Mouse (Mus musculus): ENCODE measurements around the gene Ptpn7.
"Not testable (repeated sequence)": the region's sequence is repeated elsewhere in the genome, so short reads cannot be mapped to it uniquely, and the experiment has no call there.

Gene Ptpn7

DNA sequence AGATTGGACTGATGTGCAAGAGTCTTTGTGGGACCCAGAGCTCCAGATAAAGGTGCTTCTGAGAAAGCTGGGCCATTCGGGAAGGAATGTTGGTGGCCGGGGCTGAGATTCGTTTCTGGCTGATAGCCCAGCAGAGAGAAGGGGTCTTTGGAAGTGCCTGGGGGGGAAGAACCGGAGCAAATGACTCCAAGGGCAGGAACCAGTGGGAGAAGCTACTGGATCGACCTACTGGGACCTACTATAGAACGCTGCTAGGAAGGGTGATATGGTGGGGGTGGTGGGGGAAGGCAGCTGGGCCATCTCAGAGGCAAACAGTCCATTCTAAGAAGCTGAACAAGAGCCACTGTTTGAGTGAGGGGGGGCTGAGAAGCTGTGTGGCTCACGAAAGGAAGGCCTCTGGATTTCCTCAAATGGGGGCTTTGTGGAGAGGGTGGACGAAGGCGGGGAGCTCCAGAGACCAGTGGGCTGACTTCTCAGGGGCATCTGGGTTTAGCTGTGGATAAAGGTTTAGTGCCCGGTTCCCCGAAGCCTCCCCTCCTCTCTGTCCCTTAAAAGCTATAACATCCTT is 27.1 kb downstream of the Ptpn7 start:
- DNase-seq, result no peak

DNA sequence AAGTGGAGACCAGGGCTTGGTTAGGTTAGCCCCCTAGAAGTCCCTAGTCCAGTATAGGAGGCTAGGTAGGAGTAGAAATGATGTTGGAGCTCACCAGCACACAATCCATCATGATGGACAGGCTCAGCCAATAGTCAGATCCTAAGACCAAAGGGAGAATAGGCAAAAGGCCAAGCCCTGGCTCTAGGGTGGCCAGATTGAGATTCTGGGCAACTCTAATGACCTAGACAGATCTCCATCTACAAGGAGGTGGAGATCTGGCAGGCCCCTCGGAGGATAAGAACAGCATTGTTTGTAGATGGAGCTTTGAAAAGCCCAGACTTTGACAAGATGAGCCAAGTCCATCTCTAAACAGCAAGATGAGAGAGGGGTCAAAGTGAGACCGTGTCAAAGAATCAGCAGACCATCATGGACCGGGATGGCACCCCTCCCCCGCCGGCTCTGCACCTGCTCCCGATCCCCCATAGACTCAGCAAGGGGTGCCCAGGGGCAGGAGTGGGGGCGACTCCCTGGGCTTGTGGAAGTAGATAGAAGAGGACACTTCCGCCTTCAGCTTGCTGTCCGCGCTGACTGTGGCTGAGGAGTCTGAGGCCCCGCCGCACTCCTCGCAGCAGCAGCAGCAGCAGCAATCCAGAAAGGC is 28.0 kb downstream of the Ptpn7 start:
- no peak for DNase-seq

DNA sequence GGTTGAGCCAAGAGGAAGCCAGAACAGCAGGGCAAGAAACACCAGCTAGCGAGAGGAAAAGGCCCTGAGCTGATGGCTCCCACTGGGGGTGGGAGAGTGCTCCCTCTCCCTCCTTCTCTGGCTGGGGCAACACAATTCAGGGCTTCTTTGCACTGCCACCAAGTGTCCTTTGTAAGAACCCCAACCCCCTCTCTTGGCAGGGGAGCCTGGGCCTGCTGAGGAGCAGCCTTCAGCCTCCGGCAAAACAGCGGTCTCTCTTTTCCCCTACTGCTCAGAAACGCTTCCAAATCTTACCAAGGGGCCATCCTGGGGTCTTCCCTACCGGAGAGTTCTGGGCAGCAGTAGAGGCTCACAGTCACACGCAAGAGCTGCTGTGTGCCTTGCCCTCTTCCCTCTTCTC is 30.2 kb downstream of the Ptpn7 start:
- DNase-seq, result peak in 1 of 2 experiments; percentile 36

DNA sequence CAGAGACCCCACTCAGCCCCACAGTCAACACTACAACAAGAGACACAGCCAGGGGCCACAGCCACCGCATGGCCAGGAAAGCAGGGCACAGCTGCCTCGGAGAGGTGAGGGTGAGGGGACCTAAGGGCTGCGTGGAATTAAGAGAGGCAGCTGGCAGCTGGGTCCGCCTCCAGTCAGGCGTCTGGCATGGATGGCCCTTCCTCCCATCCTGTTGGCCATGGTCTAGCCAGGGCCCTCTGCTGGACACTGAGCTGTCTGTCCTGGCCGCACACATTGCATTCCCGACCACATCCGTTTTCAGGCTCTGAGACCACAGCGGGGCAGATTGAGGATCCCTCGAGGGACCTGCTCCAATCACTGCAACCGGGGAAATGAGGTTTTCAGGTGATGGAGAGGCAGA is 34.9 kb downstream of the Ptpn7 start, which contains the start of gene Gpr37l1:
Gene Gpr37l1 (minus strand): TSS at position 247 of the 400 bp plus-strand sequence.
- DNase-seq, result peak in 1 of 2 experiments; percentile 40

DNA sequence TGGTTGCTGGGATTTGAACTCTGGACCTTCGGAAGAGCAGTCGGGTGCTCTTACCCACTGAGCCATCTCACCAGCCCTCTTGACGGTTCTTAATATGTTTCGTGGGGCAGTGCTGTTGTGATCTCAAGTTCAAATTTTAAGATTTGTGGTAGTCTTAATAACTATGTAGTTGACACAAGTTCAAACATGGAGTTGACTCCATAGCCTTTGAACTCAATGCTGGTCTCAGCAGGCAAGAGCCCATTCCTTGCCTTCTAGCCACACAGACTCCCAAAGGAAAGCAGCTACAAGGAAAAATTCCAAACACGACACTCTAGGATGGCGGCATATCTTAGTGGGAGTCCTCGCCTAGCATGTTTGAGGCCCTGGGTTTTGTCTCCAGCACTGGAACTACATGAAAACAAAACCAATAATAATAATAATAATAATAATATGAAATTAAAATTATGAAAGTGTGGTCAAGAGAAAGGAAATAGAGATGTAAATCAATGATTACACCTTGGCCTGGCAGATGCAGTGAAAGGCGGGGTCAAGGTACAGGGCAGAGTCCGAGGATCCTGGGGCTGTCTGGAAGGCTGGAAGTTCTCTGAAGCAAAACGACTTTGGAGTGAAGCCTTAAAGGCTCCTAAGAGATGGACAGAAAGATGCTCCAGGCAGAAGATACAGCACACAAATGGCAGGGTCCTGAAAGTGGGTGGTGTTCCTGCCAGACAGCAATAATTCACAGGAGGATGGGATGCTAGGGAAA is 36.1 kb downstream of the Ptpn7 start:
- no peak for DNase-seq

DNA sequence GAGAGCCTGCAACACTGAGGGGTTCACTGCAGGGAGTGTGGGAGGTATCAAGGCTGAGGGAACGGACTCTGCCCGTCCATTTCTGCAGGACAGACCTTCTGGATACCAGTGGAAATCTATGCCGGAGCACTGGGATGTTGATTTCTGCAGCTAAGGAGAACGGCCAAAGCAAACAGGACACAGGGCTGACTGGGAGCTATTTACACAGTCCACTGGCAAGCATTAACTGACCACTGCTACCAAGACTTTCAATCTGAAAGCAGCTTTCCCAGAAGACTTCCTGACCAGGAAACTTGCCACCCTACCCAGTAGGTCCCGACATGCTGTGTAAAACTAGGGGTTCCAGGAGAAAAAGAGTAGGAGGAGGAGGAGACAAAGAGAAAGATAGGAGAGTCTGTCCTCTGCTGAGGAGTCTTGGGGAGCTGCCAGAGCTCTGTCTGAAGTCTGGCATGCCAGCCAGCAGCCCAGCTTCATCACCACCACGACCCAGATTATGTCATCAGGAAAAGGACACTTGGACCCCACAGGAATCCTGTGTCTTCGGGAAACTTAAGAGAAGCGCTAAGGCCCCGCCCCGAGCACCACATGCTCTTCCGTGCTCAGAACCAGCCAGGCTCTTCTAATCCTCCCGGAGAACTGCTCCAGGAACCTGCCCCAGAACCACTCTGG is 37.2 kb downstream of the Ptpn7 start:
- DNase-seq, result peak; percentile 39 to 41

DNA sequence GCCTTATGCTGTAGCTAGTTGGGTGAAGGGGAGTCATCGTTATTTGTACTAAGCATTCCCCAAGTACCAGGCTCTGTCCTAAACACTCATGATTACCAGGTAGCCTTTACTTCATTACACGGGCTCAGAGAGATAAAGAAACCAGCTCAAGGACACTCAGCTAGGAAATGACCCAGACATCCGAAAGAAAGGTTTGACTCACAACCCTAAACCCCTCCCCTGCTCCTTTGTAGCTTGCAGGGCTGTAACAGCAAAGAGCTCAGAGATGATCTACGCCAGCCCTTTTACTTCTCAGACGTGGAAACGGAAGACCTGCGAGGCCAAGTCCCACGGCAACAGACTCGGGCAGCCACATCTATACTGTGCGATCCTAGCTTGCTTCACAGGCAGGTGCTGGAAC is 37.8 kb downstream of the Ptpn7 start:
- DNase-seq, result no peak

DNA sequence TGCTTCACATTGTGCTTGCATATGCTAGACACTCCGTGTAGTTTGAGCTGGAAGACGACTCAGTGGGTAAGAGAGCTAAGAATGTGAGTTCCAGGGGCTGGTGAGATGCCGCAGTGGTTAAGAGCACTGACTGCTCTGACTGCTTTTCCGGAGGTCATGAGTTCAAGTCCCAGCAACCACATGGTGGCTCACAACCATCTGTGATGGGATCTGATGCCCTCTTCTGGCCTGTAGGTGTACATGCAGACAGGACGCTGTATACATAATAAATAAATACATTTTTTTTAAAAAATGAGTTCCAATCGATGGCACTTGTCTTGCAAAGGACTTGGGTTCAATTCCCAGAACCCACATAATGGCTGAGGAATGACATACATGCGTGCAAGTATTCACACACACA is 38.7 kb downstream of the Ptpn7 start:
- no peak for DNase-seq

DNA sequence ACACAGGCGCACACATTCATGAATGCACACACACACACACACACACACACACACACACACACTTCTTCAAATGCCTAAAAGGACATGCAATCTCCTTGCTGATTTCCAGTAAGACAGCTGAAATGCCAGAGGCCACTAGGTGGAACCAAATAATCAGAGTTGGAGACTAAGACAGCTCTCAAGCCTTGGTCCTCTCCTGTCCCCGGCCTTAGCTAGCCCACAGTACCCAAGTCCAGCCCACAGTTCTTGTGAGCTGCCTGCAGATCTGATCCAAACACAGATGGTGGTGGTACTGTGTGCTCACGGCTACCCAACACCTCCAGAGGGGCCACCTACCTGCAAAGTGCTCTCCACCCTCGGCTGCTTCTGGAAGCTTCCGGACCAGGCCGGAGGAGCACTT is 39.5 kb downstream of the Ptpn7 start:
- peak; percentile 62 to 76 for DNase-seq

DNA sequence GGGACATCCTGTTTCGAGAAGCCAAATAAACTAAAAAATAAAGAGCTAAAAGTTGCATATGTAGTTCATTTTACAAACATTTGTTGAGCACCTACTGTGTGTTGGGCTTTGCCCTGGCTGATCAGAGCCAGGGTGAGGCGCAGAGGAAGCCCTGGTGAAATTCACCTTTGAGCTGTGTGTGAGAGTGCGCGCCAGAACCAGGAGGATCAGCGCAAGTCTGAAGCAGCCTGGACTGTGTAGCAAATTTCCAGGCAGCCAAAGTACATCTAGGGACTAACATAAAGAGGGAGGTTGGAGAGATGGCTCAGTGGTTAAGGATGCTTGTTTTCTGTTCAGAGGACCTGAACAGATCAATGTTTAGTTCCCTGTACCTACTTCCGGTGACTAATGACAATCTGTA is 40.8 kb downstream of the Ptpn7 start:
- DNase-seq, result no peak

DNA sequence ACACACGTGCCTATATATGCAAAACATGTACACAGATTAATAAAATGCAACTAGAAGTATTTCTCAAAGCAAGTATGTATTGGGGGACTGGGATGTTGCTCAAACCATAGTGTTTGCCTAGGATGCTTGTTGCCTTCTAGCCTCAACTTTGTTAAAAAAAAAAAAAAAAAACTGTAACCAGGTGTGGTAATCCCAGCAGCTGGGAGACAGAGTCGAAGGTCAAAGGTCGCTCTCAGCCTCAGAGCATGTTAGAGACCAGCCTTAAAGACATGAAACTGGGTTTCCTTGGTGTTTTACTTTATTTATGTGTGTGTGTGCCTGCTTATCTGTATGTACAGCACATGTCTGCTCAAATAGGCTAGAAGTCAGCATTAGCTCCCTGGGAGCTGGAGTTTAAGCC is 42.7 kb downstream of the Ptpn7 start:
- DNase-seq, result no peak

DNA sequence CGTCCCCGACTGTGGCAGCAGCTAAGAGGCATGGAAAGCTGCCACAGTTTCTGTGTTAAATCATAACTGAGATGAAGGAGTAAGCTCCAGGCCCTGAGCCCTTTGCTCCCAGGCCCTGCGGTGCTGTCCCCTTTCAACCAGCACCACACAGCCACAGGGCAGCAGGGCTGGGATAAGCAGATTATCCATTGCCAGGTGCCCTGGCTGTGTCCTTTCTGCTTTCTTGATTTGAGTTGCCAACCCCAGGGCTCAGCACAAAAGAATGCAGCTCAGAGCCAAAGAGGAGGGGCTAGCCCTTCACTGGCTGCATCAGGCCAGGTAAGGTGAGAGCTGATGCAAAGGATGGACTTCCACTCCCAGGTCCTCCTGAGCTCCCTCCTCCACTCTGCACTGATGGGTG is 45.2 kb downstream of the Ptpn7 start:
- no peak for DNase-seq

DNA sequence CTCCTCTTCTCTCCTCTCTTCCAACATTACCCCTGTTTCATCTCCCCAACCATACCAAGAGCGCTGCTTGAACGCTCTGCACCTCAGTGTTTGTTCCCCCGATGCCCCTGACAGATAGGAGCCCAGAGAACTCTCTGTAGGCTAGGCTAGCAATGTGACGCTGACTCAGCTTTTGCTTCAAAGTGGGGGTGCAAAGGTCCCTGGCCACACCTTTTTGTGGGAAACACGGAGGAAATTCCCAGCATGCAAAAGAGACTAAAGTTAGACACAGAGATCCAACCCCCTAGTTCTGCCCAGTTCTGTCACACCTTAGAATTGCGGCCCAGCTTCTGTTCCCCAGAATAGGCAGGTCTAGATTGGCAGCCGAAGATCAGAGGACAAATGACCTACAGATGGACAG is 46.4 kb downstream of the Ptpn7 start:
- no peak for DNase-seq

DNA sequence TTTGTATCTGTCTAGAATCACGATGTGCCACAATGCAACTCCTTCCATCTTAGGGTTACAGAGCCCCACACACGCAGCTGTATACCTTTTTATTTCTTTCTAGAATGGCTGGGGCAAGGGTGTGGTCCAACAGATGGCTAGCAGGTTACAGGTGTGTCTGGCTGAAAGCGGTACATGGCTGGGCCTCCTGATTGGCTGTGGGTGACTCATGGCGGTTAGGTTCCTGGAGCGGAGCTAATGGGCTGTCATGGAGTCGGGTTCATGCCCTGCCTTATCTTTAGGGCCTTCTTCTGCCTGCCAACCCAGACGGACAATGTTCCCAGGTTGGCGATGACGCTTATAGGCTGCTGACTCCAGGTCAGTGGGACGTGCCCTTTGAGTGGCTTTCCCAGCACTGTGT is 48.3 kb downstream of the Ptpn7 start:
- no peak for DNase-seq

DNA sequence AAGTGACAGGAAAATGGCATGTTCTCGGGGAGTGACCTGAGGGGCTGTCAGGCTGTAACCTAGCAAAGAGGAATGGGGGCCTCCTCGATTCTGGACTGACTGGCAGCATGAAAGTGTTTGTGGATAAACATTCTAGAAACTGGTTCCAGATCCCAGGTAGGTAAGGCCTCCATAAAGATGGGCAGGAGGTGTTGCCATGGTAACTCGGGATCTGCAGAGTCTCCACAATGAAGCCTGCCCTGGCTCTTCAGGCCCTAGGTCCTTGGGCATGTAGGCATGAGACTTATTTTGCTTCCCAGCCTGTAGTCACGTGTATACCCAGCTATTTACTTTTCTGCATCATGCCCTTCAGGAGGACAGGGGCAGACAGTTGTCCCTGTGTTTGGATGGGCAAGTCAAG is 48.8 kb downstream of the Ptpn7 start:
- no peak for DNase-seq

DNA sequence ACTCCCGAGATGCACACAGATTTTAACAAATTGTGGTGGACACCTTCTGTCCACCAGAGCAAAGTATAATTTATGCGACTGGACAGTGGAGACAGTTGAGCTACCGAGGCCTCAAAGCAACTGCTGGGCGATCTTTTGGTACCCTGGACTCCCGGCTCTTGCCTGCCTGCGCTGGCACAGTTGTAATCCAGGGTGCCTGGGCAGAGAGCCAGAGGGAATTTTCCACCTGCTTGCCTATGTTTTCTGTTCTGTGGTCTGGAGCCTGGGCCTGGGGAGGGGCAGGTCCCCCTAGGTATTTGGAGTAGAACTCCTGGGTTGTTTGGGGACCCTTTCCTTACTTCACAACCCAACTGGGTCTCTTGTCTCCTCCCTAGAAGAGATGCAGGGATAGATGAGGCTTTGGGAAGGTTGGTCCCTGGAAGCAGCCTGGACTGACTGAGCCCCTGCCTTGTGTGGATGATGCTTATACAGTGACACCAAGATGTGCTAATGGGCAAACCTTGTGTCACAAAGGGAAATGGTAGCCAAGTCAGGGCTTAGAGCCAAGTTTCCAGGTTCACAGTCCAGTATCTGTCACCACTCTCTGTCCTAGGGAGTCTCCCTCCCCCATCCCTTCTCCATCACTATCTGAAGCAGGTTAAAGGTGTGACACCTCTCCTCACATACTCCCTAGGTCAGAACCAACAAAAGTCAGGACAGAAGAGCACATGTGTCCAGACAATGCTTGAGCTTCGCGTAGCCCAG is 49.6 kb downstream of the Ptpn7 start:
- DNase-seq, result peak; percentile 49 to 56

DNA sequence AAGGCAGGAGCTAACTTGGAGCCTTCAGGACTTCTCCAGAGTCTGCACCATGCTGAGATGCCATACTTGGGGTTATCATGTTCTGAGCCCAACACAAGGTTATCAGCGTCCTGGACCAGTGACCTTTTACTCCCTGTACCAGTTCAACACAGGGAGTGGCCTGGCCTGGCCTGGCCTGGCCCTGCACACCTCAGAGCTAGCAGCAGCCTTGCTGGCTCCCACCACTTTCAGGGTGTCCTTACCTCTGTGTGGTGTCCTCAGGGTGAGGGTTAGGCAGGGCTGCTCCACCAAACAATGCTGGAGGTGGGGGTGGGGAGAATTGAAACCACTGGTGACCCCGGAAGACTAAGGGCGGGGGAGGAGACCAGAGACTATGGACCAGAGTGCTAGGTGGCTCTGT is 50.5 kb downstream of the Ptpn7 start:
- DNase-seq, result no peak

DNA sequence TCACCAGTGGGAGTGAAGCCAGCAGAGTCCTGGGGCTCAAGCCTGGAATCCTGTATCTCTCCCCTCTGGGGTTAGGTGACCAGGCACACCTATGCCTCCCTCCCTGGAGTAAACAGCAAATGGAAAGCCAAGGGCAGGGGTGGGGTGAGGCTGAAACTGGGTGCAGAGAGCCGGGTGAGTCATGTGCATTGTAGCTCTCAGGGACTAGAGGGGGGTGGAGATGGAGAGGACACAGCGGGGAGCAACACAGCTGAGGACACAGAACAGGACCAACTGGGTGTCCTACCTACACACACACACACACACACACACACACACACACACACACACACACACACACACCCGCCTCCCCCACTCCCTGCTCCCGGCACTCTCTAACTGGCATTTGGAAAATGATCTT is 50.9 kb downstream of the Ptpn7 start:
- no peak for DNase-seq

DNA sequence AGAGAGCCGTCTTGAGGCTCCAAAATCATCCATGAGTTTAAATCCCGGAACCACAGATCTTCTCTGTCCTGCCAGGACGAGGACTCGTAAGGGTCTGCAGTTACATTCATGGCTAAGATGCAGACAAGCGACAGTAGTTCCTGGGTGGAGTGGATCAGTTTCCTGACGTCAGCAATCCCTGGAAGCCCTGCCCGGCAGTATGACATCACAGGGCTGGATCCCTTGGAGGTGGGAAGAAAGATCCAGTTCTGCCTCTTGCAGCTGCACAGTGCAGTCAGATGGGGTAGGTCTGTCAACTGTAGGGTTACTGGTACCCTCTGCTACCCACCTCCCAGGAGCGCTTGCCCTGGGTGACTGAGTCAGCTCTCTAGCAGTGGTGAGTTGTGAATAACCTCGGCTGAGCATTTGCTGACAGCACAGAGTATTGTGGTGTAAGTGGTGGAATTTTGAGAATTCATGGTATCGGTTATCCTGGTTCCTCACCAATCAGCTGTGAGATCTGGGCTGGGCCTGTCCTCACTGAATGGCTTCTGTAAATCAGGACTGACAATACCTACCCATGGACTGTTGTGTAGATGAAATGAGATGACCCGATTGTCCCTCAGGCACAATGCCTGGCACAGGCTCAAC is 51.6 kb downstream of the Ptpn7 start:
- DNase-seq, result no peak

DNA sequence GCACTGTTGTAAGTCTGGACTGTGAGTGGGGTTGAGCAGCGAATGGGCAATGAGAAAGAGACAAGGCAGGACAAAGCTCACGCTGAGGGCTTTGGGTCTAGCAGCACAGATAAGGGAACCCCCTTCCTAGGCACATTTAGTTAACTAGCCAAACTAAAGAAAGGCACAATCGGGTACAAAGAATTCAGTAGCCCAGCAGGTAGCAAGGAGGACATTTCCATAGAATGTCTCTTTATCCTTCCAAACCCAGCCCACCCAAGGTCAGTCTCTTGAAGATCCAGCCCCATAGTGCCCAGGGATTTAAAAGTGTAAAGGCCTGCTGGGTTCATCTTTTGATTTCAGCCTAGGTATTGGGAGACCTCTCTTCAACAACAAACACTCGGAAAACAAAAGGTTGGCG is 53.4 kb downstream of the Ptpn7 start:
- DNase-seq, result no peak

DNA sequence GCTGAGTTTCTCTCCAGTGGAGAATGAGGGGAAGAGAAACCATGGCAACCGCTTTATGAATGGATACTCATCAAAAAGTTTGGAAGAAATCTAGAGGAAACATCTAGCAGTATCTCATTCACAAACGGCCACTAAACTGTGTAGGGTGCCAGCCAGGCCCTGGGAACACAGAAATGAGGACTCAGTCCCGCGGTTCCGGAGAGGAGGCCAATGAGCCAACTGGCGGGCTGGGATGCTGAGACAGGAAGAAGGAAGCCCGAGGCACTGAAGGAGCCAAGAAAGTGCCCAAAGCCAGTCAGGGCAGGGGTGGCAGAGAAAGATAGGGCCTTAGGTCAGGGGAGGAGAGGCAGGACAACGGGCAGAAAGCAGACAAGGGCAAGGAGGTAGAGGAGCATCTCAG is 53.9 kb downstream of the Ptpn7 start:
- peak; percentile 30 to 33 for DNase-seq

DNA sequence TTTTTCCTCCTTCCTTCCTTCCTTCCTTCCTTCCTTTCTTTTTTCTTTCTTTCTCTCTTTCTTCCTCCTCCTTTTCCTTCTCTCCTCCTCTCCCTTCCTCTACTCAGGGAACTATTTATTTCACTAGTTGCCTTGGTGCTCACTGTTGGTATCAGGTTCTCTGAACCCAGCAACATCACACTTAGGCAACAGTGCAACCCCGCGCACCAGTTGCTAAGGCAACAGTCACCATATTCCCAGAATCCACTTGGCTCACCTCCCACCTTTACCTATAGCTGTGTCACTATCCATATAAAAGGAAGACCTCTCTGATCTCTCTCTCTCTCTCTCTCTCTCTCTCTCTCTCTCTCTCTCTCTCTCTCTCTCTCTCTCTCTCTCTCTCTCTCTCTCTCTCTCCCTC is 54.5 kb downstream of the Ptpn7 start:
- DNase-seq, result not testable (repeated sequence)

DNA sequence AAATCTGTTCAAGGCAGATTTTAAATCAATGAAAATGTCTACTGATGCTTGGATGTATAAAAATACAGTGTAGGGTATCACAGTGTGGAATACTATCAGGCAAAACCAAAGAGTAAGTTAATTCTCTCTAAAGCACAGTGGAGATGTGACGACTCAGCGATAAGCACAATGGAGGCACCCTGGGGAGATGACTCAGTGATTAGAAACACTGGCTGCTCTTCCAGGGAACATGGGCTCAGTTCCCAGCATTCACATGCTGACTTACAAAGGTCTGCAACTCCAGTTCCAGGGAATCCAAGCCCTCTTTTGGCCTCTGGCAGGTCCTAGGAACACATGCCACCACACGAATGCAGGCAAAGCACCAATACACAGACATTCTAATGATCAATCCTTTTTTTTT is 55.7 kb downstream of the Ptpn7 start:
- no peak for DNase-seq
